Mouse (Mus musculus) kidney, embryonic 14.5 days (tissue): ENCODE measurements at regions not wholly inside any gene's neighbourhood (a gene's known extent, or its start where the extent isn't known, plus 50 kb on each side); places are given as distances from the start of the nearest gene placed in this dataset.

Experiments
- ATAC-seq: fragments of 200-750 bp; cut with Nextera tagmentation; 2 replicates; pipeline ENCODE4 v1.8.0; 2017; ENCODE audit warnings: moderate number of reproducible peaks, mild to moderate bottlenecking, moderate TSS enrichment, moderate library complexity; ENCODE audit not compliant: low FRiP score, low TSS enrichment
- H3K27ac ChIP-seq: fragments of 300-500 bp; sonication (generic); 2 replicates; pipeline ENCODE4 v1.5.1; 2014; ENCODE audit warnings: low read depth, mild to moderate bottlenecking, low read length, moderate library complexity, mixed read lengths
- H3K27me3 ChIP-seq: fragments of 300-500 bp; sonication (generic); 2 replicates; pipeline ENCODE4 v1.6.1; 2014; ENCODE audit warnings: mild to moderate bottlenecking, low read length; ENCODE audit not compliant: control insufficient read depth, insufficient read depth
- H3K36me3 ChIP-seq: fragments of 300-500 bp; sonication (generic); 2 replicates; pipeline ENCODE4 v1.6.1; 2014; ENCODE audit warnings: low read length, mixed read lengths; ENCODE audit not compliant: control insufficient read depth, insufficient read depth
- H3K4me1 ChIP-seq: fragments of 300-500 bp; sonication (generic); 2 replicates; pipeline ENCODE4 v1.6.1; 2014; ENCODE audit warnings: low read length, mixed read lengths; ENCODE audit not compliant: control insufficient read depth, insufficient read depth
- H3K4me2 ChIP-seq: fragments of 300-500 bp; sonication (generic); replicated peaks from 2 replicates; pipeline ENCODE4 v1.6.1; 2014; ENCODE audit warnings: low read depth, mild to moderate bottlenecking, low read length
- H3K4me3 ChIP-seq: fragments of 300-500 bp; sonication (generic); 2 replicates; pipeline ENCODE4 v1.5.1; 2014; ENCODE audit warnings: mild to moderate bottlenecking, low read length
- H3K9ac ChIP-seq: fragments of 300-500 bp; sonication (generic); 2 replicates; pipeline ENCODE4 v1.6.1; 2014; ENCODE audit warnings: low read depth, mild to moderate bottlenecking, low read length, moderate library complexity
- H3K9me3 ChIP-seq: fragments of 300-500 bp; sonication (generic); 2 replicates; pipeline ENCODE4 v1.6.1; 2016; ENCODE audit warnings: low read length; ENCODE audit not compliant: control insufficient read depth
- WGBS: fragments of 180-500 bp; shearing (Covaris S2); extraction: QIAGEN DNeasy Blood & Tissue Kit; methylation state at CpG from one replicate; pipeline ENCODE4 v1.1.7; 2014; 5-methylcytosine and 5-hydroxymethylcytosine counted together

DNA sequence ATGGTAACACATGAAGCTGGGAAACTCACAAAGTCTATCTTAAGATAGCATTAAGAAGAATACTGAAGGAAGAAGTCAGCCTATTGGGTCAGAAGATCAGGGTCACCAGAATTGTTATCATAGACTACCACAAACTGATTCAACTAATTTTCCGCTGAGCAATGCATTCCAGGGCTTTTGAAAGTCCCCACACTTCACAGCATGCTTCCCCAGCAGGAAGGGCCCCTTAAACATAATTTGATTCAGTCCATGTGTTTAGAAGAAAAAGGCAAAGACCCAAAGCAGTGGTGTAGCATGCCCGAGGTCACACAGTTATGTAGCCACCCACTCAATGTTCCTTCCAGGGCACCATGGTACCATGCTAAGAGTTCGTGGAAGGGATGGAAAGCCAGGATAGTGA, 315.3 kb downstream of the Sorl1 start:
- Histone ChIP-seq H3K36me3 (no peaks in the 10 kb centered on the region), H3K9me3 (no peaks in the 10 kb centered on the region), H3K4me1 (peaks cover 18% of the 10 kb centered on the region), H3K4me2 (no peak overlapping the region), H3K4me3 (no peak overlapping the region), H3K9ac (no peak overlapping the region), H3K27me3 (no peaks in the 10 kb centered on the region), H3K27ac (no peak overlapping the region)
- ATAC-seq = no peak
- 71% methylated on average over 3 of the region's 3 CpGs for WGBS

DNA sequence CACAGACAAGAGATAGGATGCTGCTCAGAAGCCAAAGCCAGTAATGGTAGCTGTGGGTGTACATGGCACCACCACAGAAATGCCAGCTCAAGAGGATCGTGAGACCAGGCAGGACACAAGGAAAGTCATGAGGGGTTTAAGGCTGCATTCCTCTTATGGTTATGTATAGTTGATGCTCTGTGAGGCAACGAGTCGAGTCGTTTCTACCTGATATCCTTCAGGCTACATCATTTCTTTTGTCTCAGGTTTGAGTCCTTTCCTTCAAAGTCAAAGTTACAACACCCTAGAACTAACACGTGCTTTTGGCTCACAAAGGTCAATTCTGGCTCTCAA, 317.8 kb downstream of the Sorl1 start:
- peak overlapping the region; percentile 47; the same call in 1 of the 2 replicates for H3K27ac ChIP-seq
- H3K36me3 ChIP-seq = no peaks in the 10 kb centered on the region
- peaks cover 18% of the 10 kb centered on the region for H3K4me1 ChIP-seq
- H3K9me3 ChIP-seq = no peaks in the 10 kb centered on the region
- WGBS = 85% methylated on average over 5 of the region's 5 CpGs
- no peak overlapping the region for H3K4me2 ChIP-seq
- H3K4me3 ChIP-seq = no peak overlapping the region
- no peaks in the 10 kb centered on the region for H3K27me3 ChIP-seq
- ATAC-seq = no peak
- H3K9ac ChIP-seq = no peak overlapping the region

DNA sequence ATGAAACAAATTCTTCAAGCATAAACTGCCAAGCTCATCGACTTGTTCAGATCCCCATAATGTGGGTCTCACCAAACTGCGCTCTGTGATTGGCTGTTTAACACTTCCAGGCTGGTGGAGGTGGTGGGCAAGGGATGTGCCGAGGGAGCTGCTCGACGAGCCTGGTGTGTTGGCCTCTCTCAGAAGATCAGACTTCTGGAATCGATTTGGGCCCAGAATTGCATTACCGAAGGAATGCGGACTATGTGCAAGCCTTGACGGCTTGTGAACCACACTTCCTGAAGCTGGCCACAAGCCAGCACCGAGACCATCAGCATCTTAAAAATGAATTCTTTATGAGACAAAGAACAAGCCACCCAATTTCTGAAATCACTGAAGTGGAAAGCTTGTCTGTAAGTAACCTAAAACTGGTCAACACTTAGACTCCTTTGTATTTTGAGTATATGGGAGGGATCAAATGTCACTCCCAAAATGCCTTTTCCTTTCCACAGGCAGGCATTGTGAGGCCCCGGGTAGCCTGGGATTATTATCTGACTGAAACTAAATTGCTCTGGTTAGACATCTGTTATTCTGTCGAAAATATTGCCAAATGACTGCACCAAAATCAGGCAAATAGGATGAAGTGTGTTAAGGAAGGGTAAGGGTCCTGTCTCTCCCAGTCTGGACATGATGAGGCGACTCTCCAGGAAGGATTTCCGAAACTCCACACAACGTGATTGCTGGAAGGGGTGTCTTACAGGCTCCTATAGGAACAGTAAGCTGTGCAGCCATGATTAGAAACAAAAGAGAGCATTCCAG, 318.4 kb downstream of the Sorl1 start:
- no peak overlapping the region for H3K9ac ChIP-seq
- peaks cover 18% of the 10 kb centered on the region for H3K4me1 ChIP-seq
- ATAC-seq = 0 out of 2 replicates have a peak, but pooled peaks have one; percentile 49
- H3K27ac ChIP-seq = peak overlapping the region; percentile 47; the same call in 1 of the 2 replicates
- no peaks in the 10 kb centered on the region for H3K27me3 ChIP-seq
- H3K4me3 ChIP-seq = no peak overlapping the region
- no peak overlapping the region for H3K4me2 ChIP-seq
- 40% methylated on average over 15 of the region's 15 CpGs for WGBS
- no peaks in the 10 kb centered on the region for H3K9me3 ChIP-seq
- no peaks in the 10 kb centered on the region for H3K36me3 ChIP-seq

DNA sequence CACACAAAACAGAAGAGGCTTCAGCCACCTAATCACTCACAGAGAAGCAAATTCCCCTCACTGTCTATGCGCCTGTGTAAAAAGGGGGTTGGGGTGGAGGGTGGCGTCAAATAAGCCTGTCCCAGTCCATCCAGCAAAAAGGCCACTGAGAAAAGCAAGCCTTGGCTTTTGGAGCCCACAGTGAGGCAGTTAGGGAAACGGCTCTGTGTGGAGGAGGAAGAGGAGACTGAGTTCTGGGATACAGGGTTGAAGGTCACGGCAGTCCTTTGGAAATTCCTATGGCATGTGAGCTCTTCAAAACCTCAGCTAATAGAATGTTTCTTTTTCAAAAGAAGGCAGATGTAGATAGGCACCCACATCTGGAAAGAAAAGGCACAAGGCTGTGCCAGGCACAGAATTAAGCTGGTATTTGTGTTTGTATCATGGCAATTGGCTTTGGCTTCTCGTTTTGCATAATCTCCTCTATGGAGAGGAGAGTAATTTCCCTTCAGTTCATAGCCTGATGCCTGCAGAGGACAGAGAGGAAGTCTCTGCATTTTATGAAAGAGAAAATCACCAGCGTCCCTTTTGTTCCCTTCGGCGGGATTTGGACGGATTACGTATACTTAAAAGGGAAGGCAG, 319.3 kb downstream of the Sorl1 start:
- H3K4me1 ChIP-seq = peaks cover 18% of the 10 kb centered on the region
- peak overlapping the region; percentile 78; the same call in 1 of the 2 replicates for H3K27ac ChIP-seq
- H3K4me2 ChIP-seq = no peak overlapping the region
- H3K9me3 ChIP-seq = no peaks in the 10 kb centered on the region
- H3K9ac ChIP-seq = 0 out of 2 replicates have a peak overlapping the region, but pooled peaks have one; percentile 23
- ATAC-seq = no peak
- no peak overlapping the region for H3K4me3 ChIP-seq
- no peaks in the 10 kb centered on the region for H3K27me3 ChIP-seq
- 39% methylated on average over 10 of the region's 10 CpGs for WGBS
- H3K36me3 ChIP-seq = no peaks in the 10 kb centered on the region

GRCm38 (mm10) chr9:41803680-41804460, 320.2 kb downstream of the Sorl1 start:
- no peak overlapping the region for H3K27ac ChIP-seq
- no peak; the same call in 1 of the 2 replicates for ATAC-seq
- no peak overlapping the region for H3K4me2 ChIP-seq
- no peaks in the 10 kb centered on the region for H3K27me3 ChIP-seq
- no peak overlapping the region for H3K9ac ChIP-seq
- no peak overlapping the region for H3K4me3 ChIP-seq
- 67% methylated on average over 11 of the region's 11 CpGs for WGBS
- H3K36me3 ChIP-seq = no peaks in the 10 kb centered on the region
- peaks cover 14% of the 10 kb centered on the region; the same call in 1 of the 2 replicates for H3K4me1 ChIP-seq
- H3K9me3 ChIP-seq = no peaks in the 10 kb centered on the region

GRCm38 (mm10) chr9:41801376-41801775, 322.7 kb downstream of the Sorl1 start:
- Histone ChIP-seq H3K27me3 (no peaks in the 10 kb centered on the region), H3K4me3 (no peak overlapping the region), H3K27ac (no peak overlapping the region), H3K36me3 (no peaks in the 10 kb centered on the region), H3K9me3 (no peaks in the 10 kb centered on the region), H3K9ac (no peak overlapping the region), H3K4me1 (peaks cover 14% of the 10 kb centered on the region; the same call in 1 of the 2 replicates), H3K4me2 (no peak overlapping the region)
- WGBS = 61% methylated on average over 4 of the region's 4 CpGs
- no peak for ATAC-seq

DNA sequence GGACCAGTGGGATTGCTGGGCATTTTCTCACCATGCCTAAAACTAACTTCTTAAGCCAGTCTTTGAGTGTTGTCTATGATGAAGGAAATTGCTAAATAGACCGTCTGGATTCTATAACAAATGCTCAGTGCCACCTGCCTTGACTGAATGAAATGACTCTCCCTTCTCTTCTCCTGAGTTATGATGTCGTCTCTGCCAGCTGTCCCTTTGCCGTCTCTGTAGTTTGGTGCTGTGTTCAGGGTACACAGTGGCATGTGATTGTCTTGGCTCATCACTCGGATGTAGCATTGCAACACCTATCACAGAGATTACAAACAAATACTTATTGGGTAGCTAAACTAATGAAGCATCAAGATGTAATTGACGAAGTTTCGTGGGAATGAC, 331.3 kb downstream of the Sorl1 start:
- no peak for ATAC-seq
- 84% methylated on average over 6 of the region's 6 CpGs for WGBS
- Histone ChIP-seq H3K4me3 (no peak overlapping the region), H3K27me3 (no peaks in the 10 kb centered on the region), H3K27ac (no peak overlapping the region), H3K9ac (no peak overlapping the region), H3K4me1 (no peaks in the 10 kb centered on the region), H3K36me3 (no peaks in the 10 kb centered on the region), H3K9me3 (no peaks in the 10 kb centered on the region), H3K4me2 (no peak overlapping the region)

DNA sequence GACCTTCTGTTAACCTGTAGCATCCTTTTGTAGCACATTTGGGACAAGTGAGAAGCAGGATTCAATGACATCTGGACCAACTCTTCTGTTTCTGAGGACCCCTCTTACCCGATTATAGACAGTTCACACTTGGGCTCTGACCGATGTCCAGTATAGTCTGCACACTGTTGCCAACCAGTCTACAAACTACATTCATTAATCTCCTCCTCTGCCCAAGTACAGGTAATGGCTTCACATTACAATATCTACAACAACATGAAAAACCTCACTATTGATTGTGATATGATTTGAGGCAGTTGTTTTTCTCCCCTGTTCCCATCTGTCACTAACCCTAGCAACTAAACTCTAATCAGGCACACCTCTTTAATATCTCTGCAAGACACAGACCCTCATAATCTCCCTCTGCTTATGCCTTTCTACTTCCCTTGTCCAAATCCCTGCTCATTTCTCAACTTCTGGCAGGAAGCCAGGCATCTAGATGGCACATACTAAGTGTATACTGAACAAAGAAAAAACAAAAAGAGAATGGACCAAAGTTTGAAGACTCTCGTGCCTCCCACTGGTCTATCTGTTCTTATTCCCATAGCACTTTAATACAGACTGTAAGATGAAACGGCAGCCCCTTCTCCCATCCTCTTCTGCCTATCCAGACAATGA, 331.8 kb downstream of the Sorl1 start:
- Histone ChIP-seq H3K36me3 (no peaks in the 10 kb centered on the region), H3K27ac (no peak overlapping the region), H3K4me2 (no peak overlapping the region), H3K4me3 (no peak overlapping the region), H3K9ac (no peak overlapping the region), H3K4me1 (no peaks in the 10 kb centered on the region), H3K27me3 (no peaks in the 10 kb centered on the region), H3K9me3 (no peaks in the 10 kb centered on the region)
- WGBS = 86% methylated on average over 4 of the region's 4 CpGs
- ATAC-seq = no peak
